Mouse (Mus musculus) lung, postnatal 14 days (tissue): Measurements from ENCODE around the gene Kif26a.

Experiments
- DNase-seq: peaks from one replicate; pipeline ENCODE4 v3.0.0; 2021

The Kif26a gene

DNA sequence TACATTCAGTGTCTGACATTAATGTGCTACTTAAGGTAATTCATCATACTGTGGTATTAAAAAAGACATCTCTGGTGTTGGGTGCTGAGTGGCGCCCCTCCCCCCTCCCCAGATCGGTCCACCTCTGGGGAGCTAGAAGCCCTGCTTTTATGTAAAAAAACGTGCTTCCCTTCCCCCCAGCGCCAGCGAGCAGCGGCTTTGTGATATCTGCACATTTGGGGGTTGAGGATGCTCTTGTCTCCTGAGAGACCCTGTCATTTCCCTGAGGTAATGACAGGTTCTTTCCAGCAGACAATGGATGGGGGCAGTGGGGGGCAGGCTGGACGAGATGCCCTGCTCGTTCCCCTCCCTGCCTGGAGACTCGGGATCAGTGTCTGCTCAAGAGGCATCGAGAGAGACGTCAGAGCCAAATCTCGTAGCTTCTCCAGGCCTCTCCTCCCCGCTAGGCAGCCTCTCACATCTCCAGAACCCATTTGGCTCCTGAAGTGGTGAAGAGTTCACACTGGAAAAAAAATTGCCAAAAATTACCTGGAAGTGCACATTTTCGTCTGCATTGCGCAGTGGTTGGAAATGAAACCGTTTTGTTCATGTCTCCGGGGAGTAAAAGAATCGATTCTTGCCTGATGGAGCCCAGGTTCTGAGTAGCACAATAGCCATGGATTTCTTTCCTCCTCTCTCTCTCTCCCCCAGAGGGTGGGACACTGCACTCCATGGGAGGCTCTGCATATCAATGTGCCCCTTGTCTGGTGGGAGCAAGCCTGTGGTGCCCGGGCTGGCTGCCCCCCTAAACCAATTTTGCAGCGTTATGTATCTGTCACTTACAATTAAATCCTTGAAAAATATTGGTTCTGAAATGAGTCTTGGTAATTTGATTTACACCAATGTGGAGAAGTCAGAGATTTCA, 24.9 kb downstream of the Kif26a start:
- no peak for DNase-seq

DNA sequence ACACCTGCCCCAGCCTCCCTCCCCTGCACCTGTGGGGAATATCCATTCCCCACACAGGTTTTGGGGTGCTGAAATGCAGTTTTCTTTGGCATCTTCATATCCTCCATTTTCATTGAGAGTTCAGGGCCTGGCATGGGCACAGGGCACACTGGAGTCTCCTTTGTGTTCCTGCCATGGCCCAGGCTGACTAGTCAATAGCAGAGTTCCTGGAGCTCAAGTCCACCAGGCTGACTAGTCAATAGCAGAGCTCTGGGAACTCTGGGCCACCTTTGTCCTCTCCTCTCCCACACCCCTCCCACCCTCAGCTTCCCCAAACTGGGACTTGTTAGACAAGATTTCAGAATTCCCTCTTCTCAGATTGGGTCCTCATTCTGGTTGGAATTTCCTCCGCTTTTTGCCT, 25.6 kb downstream of the Kif26a start:
- DNase-seq = no peak

DNA sequence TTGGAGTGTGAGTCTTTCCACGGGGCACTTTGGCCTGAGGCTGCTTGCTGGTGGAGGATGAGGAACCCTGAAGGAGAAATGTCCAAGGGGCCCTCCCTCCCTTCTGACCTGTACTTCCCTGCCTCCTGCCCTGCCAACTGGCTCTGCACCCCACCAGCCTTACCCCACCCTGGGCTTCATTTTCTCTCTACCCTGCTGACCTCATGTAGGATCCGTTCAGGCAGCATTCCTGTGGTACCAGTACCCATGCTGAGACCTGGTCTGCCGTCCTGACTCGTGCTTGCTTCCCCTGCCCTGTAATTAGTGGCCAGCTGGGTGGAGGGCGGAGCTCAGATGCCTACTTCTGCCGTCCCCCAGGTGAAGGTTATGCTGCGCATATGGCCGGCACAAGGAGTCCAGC, 26.2 kb downstream of the Kif26a start:
- DNase-seq = no peak

DNA sequence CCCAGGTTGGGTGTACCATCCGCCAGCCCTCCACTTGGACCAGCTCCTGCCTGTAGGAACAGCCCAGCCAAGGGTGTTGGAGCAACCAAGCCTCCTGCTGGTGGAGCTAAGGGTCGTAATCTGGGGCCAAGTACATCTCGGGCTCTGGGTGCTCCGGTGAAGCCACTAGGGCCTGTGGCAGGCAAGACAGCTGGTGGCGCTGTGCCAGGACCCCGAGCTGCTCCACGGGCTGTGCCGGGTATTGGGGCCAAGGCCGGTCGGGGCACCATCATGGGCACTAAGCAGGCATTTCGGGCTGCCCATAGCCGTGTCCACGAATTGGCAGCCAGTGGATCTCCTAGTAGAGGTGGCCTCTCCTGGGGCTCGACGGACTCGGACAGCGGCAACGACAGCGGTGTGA, 31.7 kb downstream of the Kif26a start:
- DNase-seq = no peak

DNA sequence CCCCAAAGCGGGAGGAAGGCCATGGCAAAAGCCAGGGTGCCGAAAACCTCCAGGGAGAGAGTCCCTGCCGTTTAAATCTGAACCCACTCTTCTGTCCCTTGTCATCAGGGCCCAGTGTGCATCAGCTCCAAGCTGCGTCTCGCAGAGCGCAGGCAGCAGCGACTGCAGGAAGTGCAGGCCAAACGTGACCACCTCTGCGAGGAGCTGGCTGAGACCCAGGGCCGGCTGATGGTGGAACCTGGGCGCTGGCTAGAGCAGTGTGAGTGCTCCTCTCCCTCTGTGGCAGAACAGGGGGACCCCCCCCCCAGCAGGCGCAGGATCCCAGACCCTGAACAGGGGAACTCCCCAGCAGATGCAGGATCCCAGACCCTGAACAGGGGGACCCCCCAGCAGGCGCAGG, 33.7 kb downstream of the Kif26a start:
- peak; percentile 15 for DNase-seq

DNA sequence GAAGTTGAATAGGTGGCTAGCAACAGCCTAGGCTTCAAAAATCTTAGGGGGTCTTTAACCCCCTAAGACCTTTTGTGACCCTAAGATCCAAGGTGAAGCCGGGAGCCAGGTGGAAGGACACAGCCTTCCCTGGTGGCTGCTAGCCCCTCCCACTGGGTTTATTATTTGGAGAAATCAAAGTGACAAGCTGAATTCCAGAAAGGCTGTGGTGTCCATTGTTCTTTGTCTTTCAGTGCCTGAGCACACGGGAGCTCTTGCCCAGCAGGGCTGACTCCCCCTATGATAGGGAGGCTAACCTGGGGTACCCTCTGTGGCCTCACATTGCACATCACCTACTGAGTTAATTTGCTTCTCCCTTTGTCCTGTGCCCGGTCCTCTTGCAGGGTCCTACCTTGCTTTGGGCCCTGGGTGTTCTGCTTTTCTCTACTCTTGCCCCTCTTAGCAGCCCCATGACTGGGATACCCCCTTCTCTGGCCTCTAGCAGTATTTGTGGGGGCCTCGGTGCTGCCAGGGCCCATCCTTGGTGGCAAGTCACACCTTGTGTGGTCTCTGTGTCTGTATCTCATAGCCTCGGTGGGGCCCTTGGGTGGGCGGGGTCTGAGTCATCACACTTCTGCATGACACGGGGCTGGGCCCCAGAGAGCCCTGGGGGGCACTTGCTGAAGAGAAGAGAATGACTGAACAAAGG, 36.1 kb downstream of the Kif26a start:
- no peak for DNase-seq

DNA sequence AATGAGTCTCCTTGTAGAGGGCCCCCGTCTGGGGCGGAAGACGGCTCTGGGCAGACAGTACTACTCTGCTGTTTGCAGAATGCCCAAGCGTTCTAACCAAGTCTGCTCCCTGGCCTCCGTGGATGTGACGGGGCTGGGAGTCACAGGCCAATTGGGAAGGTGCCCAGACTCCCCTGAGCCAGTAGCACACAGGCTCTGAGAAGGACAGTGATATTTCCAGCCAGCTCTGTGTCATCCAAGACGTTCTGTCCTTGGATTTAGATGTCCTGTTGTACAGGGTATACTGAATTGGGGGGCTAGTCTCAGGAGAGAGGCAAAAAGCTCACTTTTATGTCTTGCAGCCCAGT, 36.6 kb downstream of the Kif26a start:
- peak; percentile 19 for DNase-seq

DNA sequence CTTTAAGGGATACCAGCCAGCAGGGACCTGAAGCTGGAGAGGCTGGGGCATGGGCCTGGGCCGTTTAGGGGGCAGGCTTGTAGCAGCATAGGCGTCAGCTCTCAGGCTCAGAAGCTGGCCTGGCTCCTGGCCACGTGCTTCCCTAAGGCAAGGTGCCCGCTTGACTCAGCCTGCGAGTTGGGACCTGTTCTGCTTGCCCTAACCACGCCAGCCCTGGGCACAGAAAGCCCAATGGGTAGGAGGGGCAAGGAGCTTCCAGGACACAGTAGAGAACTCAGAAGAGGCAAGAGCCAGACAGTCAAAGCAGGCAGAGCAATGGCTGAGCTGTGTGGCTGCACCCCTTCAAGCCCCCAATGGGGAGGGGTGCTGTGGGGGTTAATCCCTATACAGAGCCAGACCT, 37.7 kb downstream of the Kif26a start:
- peak; percentile 37 for DNase-seq

DNA sequence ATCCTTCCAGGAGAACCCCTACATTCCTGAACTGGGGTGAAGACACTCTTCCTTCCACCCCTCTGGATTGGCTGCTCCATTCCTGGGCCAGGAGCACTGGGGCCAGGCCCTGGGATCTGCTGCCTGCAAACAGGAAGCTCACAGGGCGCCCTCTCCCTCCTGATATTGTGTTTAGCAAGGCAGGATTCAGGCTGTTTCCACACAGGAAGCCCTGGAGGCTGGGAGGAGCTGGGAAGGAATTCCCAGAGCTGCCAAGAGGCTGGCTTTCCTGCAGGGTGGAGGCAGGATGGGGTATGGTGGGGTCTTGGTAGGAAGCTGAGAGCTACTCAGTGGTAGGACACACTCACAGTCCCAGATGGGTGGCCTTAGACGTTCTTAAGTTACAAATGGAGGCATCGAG, 38.4 kb downstream of the Kif26a start:
- DNase-seq = peak; percentile 69

DNA sequence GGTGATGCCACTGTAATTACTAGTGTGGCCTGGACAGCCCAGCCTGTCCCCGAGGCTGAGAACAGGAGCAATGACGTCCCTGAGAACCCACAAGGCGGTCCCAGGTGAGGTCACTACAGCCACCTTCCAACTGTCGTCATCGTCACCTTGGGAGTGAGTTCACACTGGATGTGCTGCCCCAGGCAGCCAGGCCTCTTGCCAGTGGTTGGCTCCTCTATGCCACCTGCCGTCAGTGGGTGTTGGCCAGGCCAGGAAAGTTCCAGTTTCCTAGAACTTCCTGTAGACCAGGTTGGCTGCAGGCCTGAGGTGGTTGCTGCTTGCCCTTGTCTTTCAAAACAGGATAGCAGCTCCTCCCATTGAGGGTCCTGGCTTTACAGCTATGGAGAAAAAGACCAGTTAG, 40.9 kb downstream of the Kif26a start:
- no peak for DNase-seq

DNA sequence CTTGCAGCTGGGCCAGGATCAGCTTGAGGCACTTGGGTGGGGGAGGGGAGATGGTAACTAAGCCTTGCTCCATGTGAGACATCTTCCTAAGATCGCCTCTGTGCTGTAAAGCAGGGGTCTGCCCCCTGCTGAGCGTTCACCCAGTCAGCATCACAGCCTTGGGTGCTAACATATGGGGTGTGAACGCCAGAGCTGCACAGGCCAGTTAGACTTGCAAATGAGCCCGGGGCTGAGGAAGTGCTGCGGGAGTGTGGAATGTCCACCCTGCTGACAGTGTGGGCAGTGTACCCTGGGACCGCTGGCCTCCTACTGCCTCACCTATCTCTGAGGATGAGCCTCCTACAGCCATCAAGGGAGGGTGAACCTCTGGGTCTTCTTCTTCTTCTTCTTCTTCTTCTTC, 45.7 kb downstream of the Kif26a start:
- DNase-seq = no peak

DNA sequence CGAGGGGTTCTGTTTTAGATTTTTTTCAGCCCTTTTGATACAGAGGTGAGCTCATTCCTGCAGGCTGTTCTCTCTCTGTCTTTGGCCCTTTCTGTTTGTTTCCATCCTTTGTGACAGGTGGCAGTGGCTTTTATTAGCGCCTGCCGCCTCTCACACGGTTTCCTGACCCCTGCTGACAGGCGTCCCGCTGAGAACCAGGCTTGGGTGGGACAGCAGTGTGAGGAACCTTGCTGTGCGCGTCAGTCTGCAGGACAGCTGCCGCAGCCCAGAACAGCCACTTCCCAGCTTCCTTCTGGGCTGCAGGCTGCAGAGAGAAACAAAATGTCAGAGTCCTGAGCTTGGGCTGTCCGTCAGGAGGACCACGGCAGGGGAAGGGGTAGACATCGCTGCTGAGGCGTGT, 49.0 kb downstream of the Kif26a start:
- DNase-seq = no peak

DNA sequence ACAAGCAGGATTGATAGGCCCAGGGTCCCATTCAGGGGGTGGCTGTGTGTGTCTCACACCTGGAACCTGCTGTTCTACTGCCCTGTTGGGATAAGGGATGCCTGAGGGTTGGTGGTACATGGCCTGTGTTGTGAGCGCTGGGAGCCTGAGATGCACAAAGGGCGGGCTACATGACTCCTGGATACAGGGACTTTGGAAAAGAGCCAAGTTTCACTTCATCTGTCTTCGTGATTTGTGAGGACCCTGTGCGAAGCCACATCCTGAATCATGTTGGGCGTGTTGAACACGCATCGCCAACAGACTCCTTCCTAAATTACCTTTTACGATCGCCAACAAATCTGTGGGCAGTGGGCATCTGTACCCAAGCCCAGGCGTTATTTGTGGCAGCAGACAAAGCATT, 50.6 kb downstream of the Kif26a start:
- DNase-seq = no peak

DNA sequence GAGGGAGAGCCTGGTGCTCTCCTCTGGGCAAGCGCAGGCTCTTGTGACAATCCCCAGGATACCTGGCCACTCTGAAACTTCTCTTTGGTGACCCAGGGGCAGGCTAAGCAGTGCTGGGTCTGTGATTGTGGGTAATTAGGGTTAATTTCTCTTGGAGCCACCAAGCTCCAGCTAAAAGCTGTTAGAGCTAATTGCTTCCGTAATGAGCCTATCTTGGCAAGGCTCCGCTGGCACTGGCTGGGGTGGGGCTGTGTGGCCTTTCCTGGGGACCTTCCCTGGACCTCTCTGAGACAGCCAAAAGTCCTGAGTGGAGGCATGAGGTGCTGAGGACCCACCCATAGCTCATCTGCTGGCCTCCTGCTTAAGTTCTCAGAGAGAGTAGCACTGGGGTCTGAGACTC, 53.4 kb downstream of the Kif26a start:
- no peak for DNase-seq

DNA sequence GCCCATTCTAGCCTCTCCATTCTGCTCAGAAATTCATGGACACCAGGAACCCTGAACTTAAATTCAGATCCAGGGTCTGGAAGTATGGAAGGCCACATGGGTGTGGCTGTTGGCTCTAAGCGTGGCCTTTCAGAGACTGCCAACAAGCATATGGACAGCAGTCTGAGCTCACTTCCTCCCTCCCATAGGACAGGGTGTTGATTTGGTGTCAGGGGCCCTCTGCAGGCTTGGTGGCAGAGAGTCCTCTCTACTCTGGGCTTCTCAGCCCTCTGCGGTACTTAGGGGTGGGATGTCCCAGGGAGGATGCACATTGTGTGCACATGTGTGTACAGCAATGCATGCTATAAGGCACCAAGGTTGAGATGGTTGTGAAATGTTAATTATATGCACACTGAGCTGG, 54.0 kb downstream of the Kif26a start:
- DNase-seq = no peak

DNA sequence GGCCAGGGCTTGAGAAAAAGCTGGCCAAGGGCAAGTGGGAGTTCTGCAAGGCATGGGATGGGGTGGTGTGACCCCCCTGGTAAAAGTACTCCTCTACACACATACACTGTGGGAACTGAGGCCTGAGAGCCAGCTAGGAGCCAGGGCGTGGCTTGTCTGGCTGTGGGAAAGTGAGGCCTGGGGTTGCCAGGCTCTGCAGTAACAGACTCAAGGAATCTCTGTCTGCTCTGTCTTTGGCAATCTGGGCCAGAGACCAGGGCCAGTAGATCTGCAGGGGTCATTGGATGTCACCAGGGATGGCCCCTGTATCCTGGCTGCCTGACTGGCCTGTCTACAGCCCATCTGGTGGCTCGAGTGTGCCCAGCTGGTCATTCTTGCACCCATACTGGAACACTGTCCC, 61.2 kb downstream of the Kif26a start:
- DNase-seq = no peak

DNA sequence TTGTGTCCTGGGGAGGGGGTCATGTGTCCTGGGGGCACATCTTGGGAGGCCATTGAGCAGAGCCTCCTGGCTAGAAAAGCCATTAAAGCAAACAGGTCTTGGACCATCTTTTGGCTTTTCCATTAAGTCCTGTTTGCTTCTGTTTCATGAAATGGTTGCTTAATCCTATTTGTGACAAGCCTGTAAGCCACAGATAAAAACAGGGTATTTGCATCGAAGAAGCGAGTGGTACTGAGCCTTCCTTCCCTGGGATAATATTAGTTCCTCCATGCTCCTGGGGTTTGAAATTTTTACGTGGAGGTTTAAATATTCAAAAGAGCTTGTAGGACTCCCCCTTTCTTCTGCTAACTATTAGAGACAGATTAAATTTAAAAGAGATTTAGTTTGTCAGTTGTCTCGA, 61.7 kb downstream of the Kif26a start:
- no peak for DNase-seq

DNA sequence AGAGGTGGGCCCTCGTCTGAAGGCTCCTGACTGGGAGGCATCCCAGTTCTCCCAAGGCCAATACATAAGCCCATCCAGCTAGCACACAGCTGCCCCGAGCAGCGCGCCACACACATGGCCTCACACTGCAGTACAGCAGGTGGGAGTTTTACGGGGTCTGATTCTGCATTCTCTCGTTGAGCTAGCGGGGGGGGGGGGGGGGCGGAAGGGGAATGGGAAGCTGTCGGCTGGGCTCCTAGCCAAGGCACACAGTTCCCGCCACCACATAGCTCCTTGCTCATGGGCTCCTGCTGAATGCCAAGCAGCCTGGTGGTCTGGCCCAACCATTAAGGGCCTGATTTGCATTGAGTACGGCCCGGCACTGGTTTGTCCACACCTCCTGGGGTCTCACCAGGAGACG, 64.6 kb downstream of the Kif26a start:
- DNase-seq = no peak

DNA sequence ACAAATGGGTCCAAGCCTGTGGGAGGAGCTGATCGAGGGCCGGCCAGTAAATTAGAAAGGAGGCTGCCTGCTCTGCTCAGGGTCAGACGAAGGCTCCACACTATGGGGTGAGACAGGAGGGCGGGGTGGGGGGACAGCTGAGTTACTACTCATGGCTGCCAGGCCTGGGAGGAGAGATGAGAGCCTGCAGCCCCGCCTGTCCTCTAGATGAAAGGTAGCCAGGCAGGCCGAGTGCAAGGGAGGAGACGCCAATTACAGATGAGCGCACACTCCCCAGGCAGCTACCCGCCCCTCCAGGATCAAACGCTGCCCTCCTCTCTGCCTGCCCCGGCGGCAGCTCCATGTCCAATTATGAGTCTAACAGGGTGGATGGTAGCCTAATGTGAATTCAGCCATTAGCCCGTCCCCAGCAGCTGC, 68.4 kb downstream of the Kif26a start:
- no peak for DNase-seq

DNA sequence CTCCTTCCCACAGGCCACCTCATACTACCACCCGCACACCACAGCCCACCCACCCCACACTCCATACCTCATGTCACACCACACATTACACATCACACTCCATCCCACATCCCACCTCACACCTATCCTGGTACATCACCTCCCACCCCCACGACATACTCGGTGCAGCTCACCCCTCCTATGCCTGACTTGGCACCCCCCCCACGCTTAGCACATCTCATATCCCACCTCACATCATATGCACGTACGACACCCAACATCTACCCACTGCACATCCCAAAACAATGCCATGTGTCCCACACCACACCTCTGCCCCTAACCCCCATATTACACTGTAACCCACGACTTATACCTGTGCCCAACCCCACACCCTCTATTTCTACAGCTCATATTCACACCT, 69.5 kb downstream of the Kif26a start:
- no peak for DNase-seq

DNA sequence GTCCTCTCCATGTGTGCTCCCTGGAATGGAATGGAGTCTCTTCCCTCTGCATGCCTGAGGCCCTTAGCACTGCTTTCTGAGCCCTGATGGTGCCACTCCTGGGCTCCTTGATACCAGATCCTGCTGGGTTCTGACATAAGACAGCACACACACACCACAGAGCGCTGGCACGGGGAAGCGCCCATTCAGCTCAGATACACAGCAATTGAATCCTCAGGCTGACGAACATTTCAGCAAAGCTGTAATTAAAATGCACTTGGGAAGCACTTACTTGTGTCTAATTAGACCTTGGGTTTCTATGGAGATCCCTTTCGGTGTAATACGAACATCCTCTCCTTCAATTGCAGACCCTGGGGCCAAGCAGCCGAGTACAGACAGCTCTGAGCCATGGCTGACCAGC, 71.0 kb downstream of the Kif26a start:
- no peak for DNase-seq

DNA sequence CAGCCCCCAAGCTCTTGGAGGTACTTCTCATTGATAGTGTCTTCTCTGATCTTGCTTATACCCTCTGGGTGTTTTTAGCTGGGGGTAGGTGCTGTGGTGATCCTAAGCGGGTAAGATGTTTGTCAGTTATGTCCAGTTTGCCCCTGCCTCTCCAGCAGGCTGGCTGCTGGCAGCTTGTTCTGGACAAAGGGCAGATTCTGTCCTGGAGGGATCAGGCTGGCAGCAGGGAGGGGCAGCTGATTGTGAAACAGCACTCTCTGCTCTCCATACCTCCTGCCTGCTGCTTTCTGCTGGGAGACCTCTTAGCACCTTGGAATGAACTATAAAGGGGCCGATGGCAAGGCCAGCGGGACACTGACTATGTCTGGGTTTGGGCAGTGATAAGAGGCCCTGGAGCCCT, 71.7 kb downstream of the Kif26a start:
- DNase-seq = no peak

DNA sequence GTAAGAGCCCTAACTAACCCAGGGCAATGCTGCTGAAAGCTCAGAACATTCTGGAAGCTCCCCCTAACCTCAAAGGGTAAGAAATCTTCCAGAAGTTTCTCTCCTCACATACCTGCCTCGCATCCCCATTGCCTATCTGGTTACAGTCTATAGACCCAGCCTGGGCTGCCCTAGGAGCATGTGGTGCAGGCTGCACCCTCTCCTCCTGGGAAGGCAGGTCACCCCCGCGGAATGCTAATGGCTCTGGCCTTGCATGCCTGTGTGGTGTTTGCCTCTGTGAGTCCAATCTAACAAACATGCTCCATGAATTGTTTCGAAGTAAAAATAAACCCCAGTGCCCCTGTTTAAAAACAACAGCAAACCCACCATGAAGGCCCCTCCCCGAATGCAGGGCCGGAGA, 75.3 kb downstream of the Kif26a start:
- DNase-seq = no peak

DNA sequence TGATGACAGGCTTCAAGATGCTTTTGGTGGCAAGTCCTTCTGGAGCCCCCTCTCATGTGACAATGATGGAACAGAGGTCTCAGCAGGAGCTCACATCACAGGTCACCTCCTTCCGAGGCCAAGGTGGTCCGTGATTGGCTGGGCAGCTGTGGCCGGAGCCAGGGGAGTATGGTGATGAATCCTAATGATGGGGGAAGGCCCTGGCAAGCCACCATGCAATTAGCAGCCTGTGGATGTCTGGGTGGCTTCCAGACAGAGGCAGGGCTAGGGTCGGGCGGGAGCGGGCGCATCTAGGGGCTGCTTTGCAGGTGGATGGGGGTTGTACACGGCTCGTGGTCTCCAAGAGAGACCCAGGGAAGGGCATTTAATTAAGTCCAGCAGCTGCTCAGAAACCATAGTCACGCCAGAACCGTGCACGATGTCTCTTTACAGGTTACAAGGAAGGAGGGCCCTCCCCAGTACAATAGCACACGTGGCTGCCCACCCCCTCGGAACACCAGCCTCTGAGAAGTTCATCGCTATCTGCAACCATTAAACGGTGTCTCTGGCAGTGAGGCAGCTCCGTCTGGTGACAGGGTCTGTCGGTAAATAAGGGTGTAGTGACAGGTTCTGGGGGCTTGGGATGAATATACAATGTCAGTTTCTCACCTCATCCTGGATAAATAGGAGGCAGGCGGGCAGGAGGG, 75.9 kb downstream of the Kif26a start:
- no peak for DNase-seq
